Mouse (Mus musculus): ENCODE measurements around the gene Itpk1. TPM values are rescaled to one million over a fixed set of nuclear protein-coding genes. Genes with fewer than 3 reads are reported as not detected.
"Not testable (repeated sequence)": the region's sequence is repeated elsewhere in the genome, so short reads cannot be mapped to it uniquely, and the experiment has no call there.

Gene Itpk1
- total RNA-seq, 2 experiments from 2014 or later, result 13.0 to 19.1 TPM

GRCm38 (mm10) chr12:102634436-102635050 lies 70.2 kb downstream of the Itpk1 start:
- no peak for ATAC-seq (replicated peaks; ENCODE audit: poor library complexity, severe bottlenecking)

GRCm38 (mm10) chr12:102633083-102633501 lies 71.6 kb downstream of the Itpk1 start:
- ATAC-seq (replicated peaks; ENCODE audit: poor library complexity, severe bottlenecking), result no peak

- no peak for ATAC-seq (replicated peaks; ENCODE audit: poor library complexity, severe bottlenecking)
These were observed 73.0 kb downstream of the Itpk1 start for GRCm38 (mm10) chr12:102631690-102632089.

DNA sequence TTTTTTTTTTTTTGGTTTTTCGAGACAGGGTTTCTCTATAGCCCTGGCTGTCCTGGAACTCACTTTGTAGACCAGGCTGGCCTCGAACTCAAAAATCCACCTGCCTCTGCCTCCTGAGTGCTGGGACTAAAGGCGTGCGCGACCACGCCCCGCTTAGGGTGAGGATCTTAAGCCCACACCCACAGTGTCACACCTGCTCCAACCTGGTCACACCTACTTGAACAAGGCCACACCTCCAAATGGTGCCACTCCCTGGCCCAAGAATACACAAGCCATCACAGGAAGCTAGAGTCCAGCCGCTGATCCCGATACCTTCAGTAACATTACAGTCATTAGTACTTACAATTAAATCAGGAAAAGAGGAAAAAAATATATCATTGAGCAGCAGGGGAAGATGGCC lies 74.3 kb downstream of the Itpk1 start:
- not testable (repeated sequence) for ATAC-seq (replicated peaks; ENCODE audit: poor library complexity, severe bottlenecking)

DNA sequence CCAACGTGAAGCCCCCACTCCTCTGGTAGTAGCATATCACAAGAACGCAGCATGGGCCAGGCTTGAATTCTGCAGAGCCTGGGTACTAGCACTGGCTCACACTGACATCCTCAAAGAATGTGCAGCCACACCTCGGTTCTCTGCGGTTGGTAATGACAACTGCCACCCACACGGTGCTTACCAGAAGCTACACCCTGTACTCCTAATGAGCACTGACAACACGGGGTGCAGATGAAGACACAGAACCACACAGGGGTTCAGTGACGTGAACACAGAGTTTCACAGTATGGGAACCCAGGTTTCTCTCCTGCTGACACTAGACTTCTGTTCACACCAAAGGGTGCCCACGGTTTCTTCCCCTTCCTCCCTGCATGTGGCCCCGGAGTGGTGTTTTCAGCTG lies 76.5 kb downstream of the Itpk1 start:
- ATAC-seq (replicated peaks; ENCODE audit: poor library complexity, severe bottlenecking), result no peak

DNA sequence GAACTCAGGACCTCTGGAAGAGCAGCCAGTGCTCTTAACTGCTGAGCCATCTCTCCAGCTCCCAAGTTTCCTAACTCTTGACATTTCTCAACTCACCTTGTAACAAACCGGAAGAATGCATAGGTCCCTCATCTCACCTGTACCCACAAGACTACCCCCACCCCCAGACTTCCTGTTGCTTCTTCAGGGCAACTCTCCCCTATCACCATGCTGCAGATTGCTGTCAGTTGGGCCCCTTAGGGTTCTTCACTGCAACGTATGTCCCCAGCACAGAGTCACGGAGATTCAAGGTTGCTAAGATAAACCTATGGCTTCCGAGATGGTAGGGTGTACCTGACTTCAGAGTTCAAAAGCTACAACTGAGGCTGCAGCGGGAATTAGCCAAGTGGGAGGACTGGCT lies 77.2 kb downstream of the Itpk1 start:
- ATAC-seq (replicated peaks; ENCODE audit: poor library complexity, severe bottlenecking), result no peak

GRCm38 (mm10) chr12:102626841-102627240 lies 77.9 kb downstream of the Itpk1 start:
- ATAC-seq (replicated peaks; ENCODE audit: poor library complexity, severe bottlenecking), result no peak

- ATAC-seq (replicated peaks; ENCODE audit: poor library complexity, severe bottlenecking), result no peak
These were observed 79.0 kb downstream of the Itpk1 start for GRCm38 (mm10) chr12:102625717-102626116.

- ATAC-seq (replicated peaks; ENCODE audit: poor library complexity, severe bottlenecking), result no peak
These were observed 79.6 kb downstream of the Itpk1 start for GRCm38 (mm10) chr12:102625118-102625517.

- no peak for ATAC-seq (replicated peaks; ENCODE audit: poor library complexity, severe bottlenecking)
These were observed 80.9 kb downstream of the Itpk1 start for GRCm38 (mm10) chr12:102623827-102624226.

DNA sequence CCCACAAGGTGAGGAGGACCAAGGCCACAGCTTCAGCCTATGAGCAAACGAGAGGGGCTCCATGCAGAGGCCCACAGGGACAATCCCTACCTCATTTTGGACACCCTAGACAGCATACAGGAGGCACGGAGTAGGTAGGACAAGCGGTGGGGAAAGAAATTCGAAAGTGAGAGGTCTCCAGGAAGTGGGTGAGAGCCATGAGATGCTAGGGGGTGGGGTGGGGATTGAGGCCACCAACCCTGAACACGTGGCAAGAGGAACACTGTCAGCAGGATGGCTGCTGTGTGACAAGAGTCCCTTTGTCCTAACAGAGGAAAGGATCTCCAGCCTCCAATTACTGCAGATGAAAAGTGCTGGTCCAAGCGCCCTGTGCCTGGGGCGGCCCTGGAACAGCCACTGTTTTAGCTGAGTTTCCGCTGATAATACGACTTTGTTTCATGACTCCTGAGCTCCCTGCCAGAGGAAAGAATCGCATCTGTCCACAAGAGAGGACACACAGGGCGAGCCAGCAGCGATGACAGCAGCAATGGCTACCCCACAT lies 82.4 kb downstream of the Itpk1 start:
- no peak for ATAC-seq (replicated peaks; ENCODE audit: poor library complexity, severe bottlenecking)

DNA sequence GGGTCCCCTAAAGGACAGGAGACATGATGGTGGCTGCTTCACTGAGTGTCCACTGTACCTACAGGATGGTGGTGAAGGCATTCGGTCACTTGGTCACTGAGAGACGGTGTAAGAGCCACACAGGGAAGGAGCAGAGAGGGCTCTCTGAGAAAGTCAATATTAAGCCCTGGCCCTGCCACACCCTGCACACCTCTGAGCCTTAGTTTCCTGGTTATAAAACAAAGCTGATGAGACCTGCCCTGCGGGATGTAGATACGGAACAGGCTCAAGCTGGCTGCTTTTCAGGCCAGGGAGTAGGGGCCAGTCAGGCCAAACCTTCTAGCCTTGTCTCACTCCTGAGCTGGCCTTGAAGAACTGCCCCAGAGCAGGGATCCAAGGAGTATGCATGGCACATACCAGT lies 82.9 kb downstream of the Itpk1 start:
- no peak for ATAC-seq (replicated peaks; ENCODE audit: poor library complexity, severe bottlenecking)

DNA sequence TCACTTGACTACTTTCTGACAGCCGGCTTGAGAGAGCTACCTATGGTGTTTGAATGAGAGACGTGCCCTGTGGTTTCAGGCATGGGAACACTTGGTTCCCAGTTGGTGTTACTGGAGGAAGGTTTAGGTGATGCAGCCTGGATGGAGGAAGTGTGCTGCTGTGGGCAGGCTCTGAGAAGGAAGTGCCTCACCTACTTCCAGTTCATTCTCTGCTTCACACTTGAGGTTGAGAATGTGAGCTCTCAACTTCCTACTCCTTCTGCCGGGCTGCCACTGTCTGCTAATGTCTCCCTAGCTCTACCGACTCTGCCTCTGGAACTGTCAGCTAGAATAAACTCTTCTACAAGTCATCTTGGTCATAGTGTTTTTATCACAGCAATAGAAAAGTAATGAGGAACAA lies 83.5 kb downstream of the Itpk1 start:
- ATAC-seq (replicated peaks; ENCODE audit: poor library complexity, severe bottlenecking), result peak; percentile 33; the same call in 1 of the 2 replicates

DNA sequence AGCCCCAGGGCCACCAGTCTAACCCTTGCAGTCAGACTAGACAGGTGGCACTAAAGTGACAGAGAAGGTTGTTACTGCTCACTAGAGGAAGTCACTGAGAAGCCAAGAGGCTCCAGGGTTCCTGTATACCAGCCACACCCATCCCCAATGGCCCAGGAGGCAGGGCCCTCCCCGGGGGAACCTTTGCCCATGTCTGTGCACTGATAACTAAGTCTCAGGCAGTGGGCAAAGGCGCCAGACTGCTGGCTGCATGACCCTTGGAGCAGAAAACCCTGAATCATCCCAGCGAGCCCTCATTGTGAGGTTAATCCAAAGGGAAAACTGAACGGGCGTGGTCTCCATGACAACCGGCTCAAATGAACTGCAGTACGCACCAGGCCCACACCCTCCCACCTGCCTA lies 84.8 kb downstream of the Itpk1 start:
- no peak for ATAC-seq (replicated peaks; ENCODE audit: poor library complexity, severe bottlenecking)

- no peak for ATAC-seq (replicated peaks; ENCODE audit: poor library complexity, severe bottlenecking)
These were observed 86.6 kb downstream of the Itpk1 start for GRCm38 (mm10) chr12:102618085-102618484.

DNA sequence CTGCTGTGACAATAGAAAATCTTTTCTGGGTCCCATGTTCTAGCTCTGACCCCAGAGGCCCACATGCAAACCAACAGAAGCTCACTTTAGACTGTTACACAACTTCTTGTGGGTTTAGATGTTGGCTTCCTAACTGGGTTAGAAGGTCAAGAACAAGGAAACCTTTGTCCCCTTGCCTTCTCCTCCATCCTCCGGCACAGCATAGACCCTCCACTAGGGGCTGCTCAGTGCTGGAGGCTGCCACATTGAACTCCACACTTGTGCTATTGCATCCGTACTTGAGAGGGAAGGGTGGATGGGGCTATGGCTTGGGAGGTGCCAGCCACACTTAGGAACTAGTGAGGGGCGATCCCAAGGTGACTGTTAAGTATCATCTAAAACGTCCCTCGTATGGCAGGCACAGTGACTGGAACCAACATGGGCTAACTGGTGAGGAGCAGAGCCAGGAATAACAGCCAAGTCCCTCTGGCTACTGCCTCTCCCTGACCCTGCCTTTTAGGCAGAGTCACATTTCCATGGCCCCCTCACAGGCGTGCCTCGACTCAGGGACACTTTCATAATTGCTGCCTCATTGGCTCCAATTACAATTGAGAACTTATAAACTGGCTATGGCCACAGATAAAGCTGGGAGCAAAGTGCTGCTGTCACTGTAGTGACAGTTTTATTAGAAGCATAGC lies 87.7 kb downstream of the Itpk1 start:
- ATAC-seq (replicated peaks; ENCODE audit: poor library complexity, severe bottlenecking), result peak; percentile 74

GRCm38 (mm10) chr12:102616201-102616600 lies 88.5 kb downstream of the Itpk1 start:
- ATAC-seq (replicated peaks; ENCODE audit: poor library complexity, severe bottlenecking), result no peak

DNA sequence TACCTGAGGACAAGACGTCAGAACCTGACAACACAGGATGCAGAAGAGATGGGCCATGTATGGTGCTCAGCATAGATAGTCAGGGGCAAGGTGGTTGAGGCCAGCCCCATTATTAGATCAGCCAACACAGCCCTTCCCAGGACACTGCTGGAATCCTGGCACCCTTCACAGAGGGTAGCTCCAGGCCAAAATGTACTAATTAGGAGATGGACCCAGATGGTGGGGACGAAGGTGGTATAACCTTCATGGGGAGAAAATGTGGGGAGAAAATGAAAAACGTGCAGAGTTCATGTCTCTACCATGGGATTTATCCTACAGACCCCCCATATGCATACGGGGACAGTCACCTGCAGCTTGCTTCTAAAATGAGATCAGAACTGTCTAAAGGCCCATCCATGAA lies 91.3 kb downstream of the Itpk1 start:
- ATAC-seq (replicated peaks; ENCODE audit: poor library complexity, severe bottlenecking), result no peak

DNA sequence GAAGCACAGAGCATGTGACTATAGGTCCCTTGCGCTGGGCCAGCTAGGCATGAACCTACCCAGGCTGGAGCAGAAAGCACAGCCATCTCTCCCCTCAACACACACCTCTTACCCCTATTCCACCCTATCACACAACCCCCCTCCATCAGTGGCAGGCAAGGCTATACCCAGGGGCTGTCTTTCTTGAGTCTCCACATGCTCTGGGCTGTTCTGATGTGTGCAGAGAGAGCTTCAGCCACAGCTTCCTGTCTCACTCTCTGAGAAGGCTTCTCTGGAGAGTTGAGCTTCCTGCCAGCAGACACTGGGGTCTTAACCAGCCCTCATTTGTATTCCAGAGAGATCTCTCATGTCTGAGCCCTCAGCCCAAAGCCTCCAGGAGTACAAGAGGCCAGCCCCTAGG lies 92.3 kb downstream of the Itpk1 start:
- ATAC-seq (replicated peaks; ENCODE audit: poor library complexity, severe bottlenecking), result 0 out of 2 replicates have a peak, but pooled peaks have one; percentile 15

DNA sequence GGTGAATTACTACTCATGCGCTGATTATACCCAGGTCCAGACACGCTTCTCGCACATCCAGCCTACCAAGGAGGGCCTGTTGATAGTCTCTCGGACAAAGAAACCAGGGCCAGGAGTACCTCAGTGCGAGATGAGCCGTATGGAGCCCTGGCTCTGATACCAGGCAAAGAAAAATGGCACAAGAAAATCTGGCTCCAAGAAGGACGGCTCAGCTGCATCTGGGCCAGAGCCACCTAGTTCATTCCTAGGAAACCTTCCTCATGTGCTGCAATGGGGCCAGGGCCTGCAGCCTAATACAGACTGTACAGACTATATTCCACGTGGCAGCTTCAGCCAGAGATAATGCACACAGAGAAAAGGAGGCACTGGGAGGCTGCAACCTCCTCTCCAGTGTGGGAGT lies 93.8 kb downstream of the Itpk1 start:
- no peak for ATAC-seq (replicated peaks; ENCODE audit: poor library complexity, severe bottlenecking)

DNA sequence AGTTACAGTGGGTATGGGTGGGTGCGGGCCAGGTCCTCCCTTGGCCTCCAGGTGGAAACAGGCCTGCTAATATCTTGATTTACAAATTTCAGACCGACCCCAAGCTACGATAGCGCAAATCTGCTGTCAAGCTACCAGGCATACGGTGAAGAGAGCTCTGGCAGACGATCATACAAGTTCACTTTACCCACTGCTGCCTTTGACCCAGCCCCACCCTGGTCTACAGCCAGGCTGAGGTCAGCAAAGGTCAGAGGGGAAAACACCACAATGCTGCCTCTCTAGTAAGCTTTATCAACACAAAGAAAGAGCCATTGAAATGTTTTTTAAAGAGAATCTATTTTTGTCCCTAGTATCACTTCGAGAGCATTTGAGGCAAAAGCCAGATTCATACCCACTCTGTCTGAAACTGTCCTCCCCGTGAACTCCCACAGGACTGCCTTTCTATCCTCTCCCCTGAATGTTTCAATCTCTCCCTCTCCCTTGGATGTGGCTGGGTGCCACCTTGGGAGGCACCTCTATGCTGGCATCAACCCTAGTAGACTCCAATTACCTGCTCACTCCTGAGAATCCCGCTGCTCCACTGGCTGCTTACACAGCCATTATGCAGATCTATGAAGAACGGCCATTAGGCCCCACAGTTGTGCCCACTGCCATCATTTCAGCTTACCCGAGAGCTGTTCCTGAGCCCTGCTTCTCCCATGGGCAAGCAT lies 96.8 kb downstream of the Itpk1 start:
- no peak for ATAC-seq (replicated peaks; ENCODE audit: poor library complexity, severe bottlenecking)
